Mouse (Mus musculus) thymus, postnatal 10 days (tissue): ENCODE data around the gene Phpt1.

Experiments used
- DNase-seq, 2 experiments: peaks; one replicate each; pipeline ENCODE4 v3.0.0; 2021; ENCODE audit warnings: low spot score in 2 of 2

Gene Phpt1

GRCm38 (mm10) chr2:25574579-25575431 is at the start of gene Phpt1, which contains the start of gene Mamdc4:
Gene Phpt1, minus strand, starts transcription at chr2:25575224.
Gene Mamdc4, minus strand, starts transcription at chr2:25574845.
- DNase-seq: peak; percentile 93 to 96

- DNase-seq: peak; percentile 12 to 70
These were observed 46.5 kb upstream of the Phpt1 start, which contains the start of gene Tmem141 for GRCm38 (mm10) chr2:25621229-25622200. Gene Tmem141, minus strand, starts transcription at chr2:25622005.

- DNase-seq: no peak
These were observed 45.8 kb upstream of the Phpt1 start for GRCm38 (mm10) chr2:25620852-25621228.

GRCm38 (mm10) chr2:25620386-25620785 is 45.4 kb upstream of the Phpt1 start:
- DNase-seq: no peak

GRCm38 (mm10) chr2:25617578-25617977 is 42.6 kb upstream of the Phpt1 start, which contains the start of gene Ccdc183:
Gene Ccdc183, minus strand, starts transcription at chr2:25617678.
- no peak for DNase-seq

GRCm38 (mm10) chr2:25616398-25616797 is 41.4 kb upstream of the Phpt1 start:
- no peak for DNase-seq

GRCm38 (mm10) chr2:25608671-25609070 is 33.6 kb upstream of the Phpt1 start:
- no peak for DNase-seq

- peak; percentile 78 to 84 for DNase-seq
These were observed 33.0 kb upstream of the Phpt1 start, which contains the start of gene Rabl6 for GRCm38 (mm10) chr2:25607761-25608622. Gene Rabl6, minus strand, starts transcription at chr2:25608521.

- DNase-seq: no peak
These were observed 27.5 kb upstream of the Phpt1 start for GRCm38 (mm10) chr2:25602526-25602925.

- DNase-seq: no peak
These were observed 25.0 kb upstream of the Phpt1 start for GRCm38 (mm10) chr2:25600037-25600436.

- no peak for DNase-seq
These were observed 23.7 kb upstream of the Phpt1 start for GRCm38 (mm10) chr2:25598749-25599148.

GRCm38 (mm10) chr2:25596765-25597510 is 21.9 kb upstream of the Phpt1 start:
- no peak for DNase-seq

- DNase-seq: peak in 1 of 2 experiments; percentile 54
These were observed 16.8 kb upstream of the Phpt1 start for GRCm38 (mm10) chr2:25591863-25592262.

GRCm38 (mm10) chr2:25588227-25588907 is 13.3 kb upstream of the Phpt1 start:
- no peak for DNase-seq

- DNase-seq: no peak
These were observed 12.3 kb upstream of the Phpt1 start for GRCm38 (mm10) chr2:25587290-25587689.

- no peak for DNase-seq
These were observed 10.6 kb upstream of the Phpt1 start for GRCm38 (mm10) chr2:25585601-25586000.

- no peak for DNase-seq
These were observed 9.8 kb upstream of the Phpt1 start for GRCm38 (mm10) chr2:25584856-25585255.

- DNase-seq: no peak
These were observed 9.1 kb upstream of the Phpt1 start for GRCm38 (mm10) chr2:25584152-25584551.

GRCm38 (mm10) chr2:25583571-25583970 is 8.5 kb upstream of the Phpt1 start:
- DNase-seq: no peak

GRCm38 (mm10) chr2:25583120-25583481 is 8.1 kb upstream of the Phpt1 start:
- DNase-seq: no peak
